Mouse (Mus musculus) liver, postnatal 0 days (tissue): Measurements from ENCODE around the gene Zfhx3. TPM values are rescaled to one million over a fixed set of nuclear protein-coding genes. Genes with fewer than 3 reads are reported as not detected.

Experiments used
- ATAC-seq: fragments of 200-750 bp; cut with Nextera tagmentation; 2 replicates; pipeline ENCODE4 v1.8.0; 2017; ENCODE audit warnings: mild to moderate bottlenecking, moderate library complexity
- DNase-seq: peaks from one replicate; pipeline ENCODE4 v3.0.0-alpha.2; 2016
- H3K27ac ChIP-seq: fragments of 300-500 bp; sonication (generic); 2 replicates; pipeline ENCODE4 v1.5.1; 2014; ENCODE audit warnings: antibody characterized with exemption, moderate library complexity, mild to moderate bottlenecking, low read depth
- H3K27me3 ChIP-seq: fragments of 300-500 bp; sonication (generic); 2 replicates; pipeline ENCODE4 v1.6.1; 2014; ENCODE audit warnings: low read length, control low read depth, mixed read lengths; ENCODE audit not compliant: insufficient read depth
- H3K36me3 ChIP-seq: fragments of 300-500 bp; sonication (generic); replicated peaks from 2 replicates; pipeline ENCODE4 v1.6.1; 2014; ENCODE audit warnings: mild to moderate bottlenecking, control low read depth, low read length, moderate library complexity, mixed read lengths; ENCODE audit not compliant: insufficient read depth
- H3K4me1 ChIP-seq: fragments of 300-500 bp; sonication (generic); 2 replicates; pipeline ENCODE4 v1.6.1; 2014; ENCODE audit warnings: antibody characterized with exemption, mild to moderate bottlenecking, control low read depth; ENCODE audit not compliant: insufficient read depth
- H3K4me2 ChIP-seq: fragments of 300-500 bp; sonication (generic); 2 replicates; pipeline ENCODE4 v1.6.1; 2014; ENCODE audit warnings: low read depth, mild to moderate bottlenecking, low read length, moderate library complexity, mixed read lengths
- H3K4me3 ChIP-seq: fragments of 300-500 bp; sonication (generic); 2 replicates; pipeline ENCODE4 v1.5.1; 2014; ENCODE audit warnings: low read depth, low read length
- H3K9ac ChIP-seq: fragments of 300-500 bp; sonication (generic); replicated peaks from 2 replicates; pipeline ENCODE4 v1.6.1; 2014; ENCODE audit warnings: mild to moderate bottlenecking, moderate library complexity
- H3K9me3 ChIP-seq: fragments of 300-500 bp; sonication (generic); 2 replicates; pipeline ENCODE4 v1.6.1; 2016; ENCODE audit warnings: mild to moderate bottlenecking, control low read depth, low read length, mixed read lengths
- CTCF ChIP-seq: sonication (generic); IDR thresholded peaks from 2 replicates; pipeline ENCODE4 v1.5.1; 2016; ENCODE audit warnings: antibody characterized with exemption, low read depth
- EP300 ChIP-seq: IDR thresholded peaks from 2 replicates; pipeline ENCODE4 v1.6.1; 2016; ENCODE audit warnings: antibody characterized with exemption, low read depth, mild to moderate bottlenecking
- WGBS: fragments of 180-500 bp; shearing (Covaris S2); extraction: QIAGEN DNeasy Blood & Tissue Kit; methylation state at CpG from one replicate; pipeline ENCODE4 v1.1.7; 2014; ENCODE audit not compliant: insufficient replicate concordance; 5-methylcytosine and 5-hydroxymethylcytosine counted together
- polyA plus RNA-seq: library from polyadenylated mRNA; unstranded; fragments of >200 nt; fragmentation: Nextera tagmentation; extraction: Ambion mirVana; gene quantifications from 2 replicates; pipeline ENCODE4 v1.2.1, GENCODE M21; 2015

Gene Zfhx3
- polyA plus RNA-seq, 1 experiment from 2014 or later: 1.2 TPM

DNA sequence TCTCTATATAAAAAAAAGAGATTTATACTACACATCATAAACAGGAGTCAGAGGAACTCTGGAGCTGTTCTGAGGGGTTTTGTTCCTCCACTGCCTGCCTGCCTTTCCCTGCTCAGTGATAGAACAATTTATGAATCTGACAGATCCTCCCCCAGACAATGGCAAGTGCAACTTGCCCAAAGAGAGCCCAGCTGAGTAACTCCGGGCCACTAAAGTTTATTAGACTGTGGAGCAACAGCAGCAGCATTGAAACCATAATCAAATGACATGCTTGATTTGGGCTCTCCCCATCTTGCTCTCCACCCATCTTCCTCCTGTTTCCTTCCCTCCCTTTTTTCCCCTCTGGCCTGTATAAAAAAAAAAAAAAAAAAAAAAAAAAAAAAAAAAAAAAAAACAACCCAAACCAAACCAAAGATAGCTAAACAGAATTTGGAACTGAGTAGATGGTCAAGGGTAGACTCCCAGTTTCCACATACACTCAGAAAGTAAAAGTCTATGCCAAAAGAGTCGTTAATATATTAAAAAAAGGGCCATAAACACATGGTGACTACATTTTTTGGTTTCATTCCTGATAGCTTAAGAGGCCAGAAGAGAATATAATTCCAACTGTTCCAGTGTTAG lies 129.8 kb downstream of the Zfhx3 start:
- Histone ChIP-seq H3K36me3 (no peaks in the 10 kb centered on the region), H3K4me3 (no peak overlapping the region), H3K4me1 (no peaks in the 10 kb centered on the region), H3K9me3 (no peaks in the 10 kb centered on the region), H3K4me2 (no peak overlapping the region), H3K27ac (no peak overlapping the region), H3K9ac (no peak overlapping the region), H3K27me3 (no peaks in the 10 kb centered on the region)
- 57% methylated on average over 2 of the region's 2 CpGs for WGBS
- no peak for TF ChIP-seq CTCF
- no peak for TF ChIP-seq EP300
- DNase-seq (no peak), ATAC-seq (no peak)

DNA sequence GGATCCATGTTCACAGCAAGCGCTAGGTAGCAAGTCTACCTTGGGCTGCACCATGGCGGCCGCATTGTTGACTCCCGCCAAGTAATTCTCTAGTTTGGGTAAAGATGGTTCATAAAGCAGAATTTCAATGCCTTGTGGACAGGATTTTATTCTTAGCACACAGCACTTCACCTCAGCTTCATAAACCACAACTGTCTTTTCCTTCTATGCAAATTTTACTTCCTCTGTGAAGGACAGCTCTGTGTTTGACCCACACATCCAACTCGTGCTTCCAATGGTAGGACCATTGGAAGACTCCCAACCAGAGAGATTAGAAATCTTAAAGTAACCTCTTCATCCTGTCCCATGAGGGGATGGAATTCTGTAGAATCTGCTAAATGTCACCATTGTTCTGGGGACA lies 130.4 kb downstream of the Zfhx3 start:
- Histone ChIP-seq H3K27ac (no peak overlapping the region), H3K9me3 (no peaks in the 10 kb centered on the region), H3K4me3 (no peak overlapping the region), H3K36me3 (no peaks in the 10 kb centered on the region), H3K4me2 (no peak overlapping the region), H3K27me3 (no peaks in the 10 kb centered on the region), H3K4me1 (no peaks in the 10 kb centered on the region), H3K9ac (no peak overlapping the region)
- WGBS: 71% methylated on average over 5 of the region's 5 CpGs
- DNase-seq: no peak
- no peak for TF ChIP-seq CTCF
- TF ChIP-seq EP300: no peak
- no peak for ATAC-seq

DNA sequence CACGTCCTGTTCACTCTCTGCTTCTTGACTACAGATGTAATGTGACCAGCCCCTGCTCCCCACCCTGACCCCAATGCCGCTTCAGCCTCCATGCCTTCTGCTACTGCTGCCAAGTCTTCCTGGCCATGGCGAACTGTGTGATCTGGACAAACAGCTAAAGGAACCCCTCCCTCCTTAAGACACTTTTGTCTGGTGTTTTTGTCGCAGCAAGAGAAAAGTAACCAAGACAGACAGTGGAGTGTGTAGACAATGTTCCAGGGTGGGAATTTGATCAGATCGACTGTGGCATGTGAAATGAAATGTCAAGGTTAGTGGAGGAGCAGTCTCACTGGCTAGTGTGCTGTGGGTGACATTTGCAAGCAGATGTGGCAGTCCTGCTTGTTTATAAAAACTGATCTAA lies 132.7 kb downstream of the Zfhx3 start:
- Histone ChIP-seq H3K4me2 (no peak overlapping the region), H3K9me3 (no peaks in the 10 kb centered on the region), H3K4me1 (no peaks in the 10 kb centered on the region), H3K27me3 (no peaks in the 10 kb centered on the region), H3K9ac (no peak overlapping the region), H3K36me3 (no peaks in the 10 kb centered on the region), H3K4me3 (no peak overlapping the region), H3K27ac (no peak overlapping the region)
- ATAC-seq (no peak), DNase-seq (no peak)
- TF ChIP-seq EP300 (no peak), CTCF (no peak)
- 76% methylated on average over 5 of the region's 5 CpGs for WGBS

DNA sequence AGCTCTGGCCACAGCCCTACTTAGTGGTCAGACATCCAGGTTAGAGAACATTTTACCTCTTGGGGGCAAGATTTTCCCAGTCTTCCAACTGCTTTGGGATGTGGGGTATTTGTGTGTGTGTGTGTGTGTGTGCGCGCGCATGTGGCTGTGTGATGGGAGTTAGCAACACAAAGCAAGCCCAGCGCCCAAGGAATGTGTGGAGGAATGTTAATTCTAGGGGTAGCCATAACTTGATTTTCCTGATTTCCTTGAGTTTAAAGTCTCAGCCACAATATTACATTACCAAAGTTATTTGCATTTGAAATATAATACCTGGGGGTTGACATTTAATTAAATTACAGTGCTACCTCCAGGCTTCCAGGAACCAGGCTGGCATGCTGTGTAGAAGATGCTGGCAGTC lies 136.3 kb downstream of the Zfhx3 start:
- H3K27ac ChIP-seq: no peak overlapping the region
- no peaks in the 10 kb centered on the region for H3K27me3 ChIP-seq
- no peak overlapping the region for H3K4me2 ChIP-seq
- H3K4me1 ChIP-seq: no peaks in the 10 kb centered on the region
- no peaks in the 10 kb centered on the region for H3K36me3 ChIP-seq
- no peak for TF ChIP-seq CTCF
- DNase-seq (no peak), ATAC-seq (no peak)
- H3K9me3 ChIP-seq: no peaks in the 10 kb centered on the region
- no peak overlapping the region for H3K4me3 ChIP-seq
- 91% methylated on average over 4 of the region's 4 CpGs for WGBS
- no peak overlapping the region for H3K9ac ChIP-seq

- Histone ChIP-seq H3K27me3 (no peaks in the 10 kb centered on the region), H3K9me3 (no peaks in the 10 kb centered on the region), H3K4me1 (no peaks in the 10 kb centered on the region), H3K27ac (no peak overlapping the region), H3K4me3 (no peak overlapping the region), H3K36me3 (no peaks in the 10 kb centered on the region), H3K4me2 (no peak overlapping the region), H3K9ac (no peak overlapping the region)
- DNase-seq (no peak), ATAC-seq (no peak)
- TF ChIP-seq EP300: no peak
- 0 out of 2 replicates have a peak, but pooled peaks have one; percentile 2 for TF ChIP-seq CTCF
- WGBS: 65% methylated on average over 4 of the region's 4 CpGs
Observed at GRCm38 (mm10) chr8:108086913-108087312, 144.5 kb downstream of the Zfhx3 start.

GRCm38 (mm10) chr8:108089632-108090031 lies 147.2 kb downstream of the Zfhx3 start:
- Histone ChIP-seq H3K27me3 (no peaks in the 10 kb centered on the region), H3K4me3 (no peak overlapping the region), H3K4me1 (no peaks in the 10 kb centered on the region), H3K36me3 (no peaks in the 10 kb centered on the region), H3K9me3 (no peaks in the 10 kb centered on the region), H3K27ac (no peak overlapping the region), H3K4me2 (no peak overlapping the region), H3K9ac (no peak overlapping the region)
- WGBS: 74% methylated on average over 5 of the region's 5 CpGs
- no peak for DNase-seq
- TF ChIP-seq CTCF (no peak), EP300 (no peak)
- ATAC-seq: no peak

- H3K27me3 ChIP-seq: no peaks in the 10 kb centered on the region
- H3K4me1 ChIP-seq: no peaks in the 10 kb centered on the region
- H3K9ac ChIP-seq: no peak overlapping the region
- H3K4me3 ChIP-seq: no peak overlapping the region
- TF ChIP-seq CTCF: no peak
- TF ChIP-seq EP300: no peak
- WGBS: 75% methylated on average over 13 of the region's 13 CpGs
- DNase-seq (no peak), ATAC-seq (no peak)
- H3K27ac ChIP-seq: no peak overlapping the region
- no peaks in the 10 kb centered on the region for H3K9me3 ChIP-seq
- no peak overlapping the region for H3K4me2 ChIP-seq
- no peaks in the 10 kb centered on the region for H3K36me3 ChIP-seq
Observed at GRCm38 (mm10) chr8:108098598-108098997, 156.2 kb downstream of the Zfhx3 start.
